Mouse (Mus musculus) kidney, embryonic 14.5 days (tissue): Measurements from ENCODE around the gene Spint3. TPM values are rescaled to one million over a fixed set of nuclear protein-coding genes. Genes with fewer than 3 reads are reported as not detected.

Experiments used
- ATAC-seq: fragments of 200-750 bp; cut with Nextera tagmentation; 2 replicates; pipeline ENCODE4 v1.8.0; 2017; ENCODE audit warnings: moderate number of reproducible peaks, mild to moderate bottlenecking, moderate TSS enrichment, moderate library complexity; ENCODE audit not compliant: low FRiP score, low TSS enrichment
- H3K27ac ChIP-seq: fragments of 300-500 bp; sonication (generic); 2 replicates; pipeline ENCODE4 v1.5.1; 2014; ENCODE audit warnings: low read depth, mild to moderate bottlenecking, low read length, moderate library complexity, mixed read lengths
- H3K27me3 ChIP-seq: fragments of 300-500 bp; sonication (generic); 2 replicates; pipeline ENCODE4 v1.6.1; 2014; ENCODE audit warnings: mild to moderate bottlenecking, low read length; ENCODE audit not compliant: control insufficient read depth, insufficient read depth
- H3K36me3 ChIP-seq: fragments of 300-500 bp; sonication (generic); 2 replicates; pipeline ENCODE4 v1.6.1; 2014; ENCODE audit warnings: low read length, mixed read lengths; ENCODE audit not compliant: control insufficient read depth, insufficient read depth
- H3K4me1 ChIP-seq: fragments of 300-500 bp; sonication (generic); 2 replicates; pipeline ENCODE4 v1.6.1; 2014; ENCODE audit warnings: low read length, mixed read lengths; ENCODE audit not compliant: control insufficient read depth, insufficient read depth
- H3K4me2 ChIP-seq: fragments of 300-500 bp; sonication (generic); replicated peaks from 2 replicates; pipeline ENCODE4 v1.6.1; 2014; ENCODE audit warnings: low read depth, mild to moderate bottlenecking, low read length
- H3K4me3 ChIP-seq: fragments of 300-500 bp; sonication (generic); 2 replicates; pipeline ENCODE4 v1.5.1; 2014; ENCODE audit warnings: mild to moderate bottlenecking, low read length
- H3K9ac ChIP-seq: fragments of 300-500 bp; sonication (generic); 2 replicates; pipeline ENCODE4 v1.6.1; 2014; ENCODE audit warnings: low read depth, mild to moderate bottlenecking, low read length, moderate library complexity
- H3K9me3 ChIP-seq: fragments of 300-500 bp; sonication (generic); 2 replicates; pipeline ENCODE4 v1.6.1; 2016; ENCODE audit warnings: low read length; ENCODE audit not compliant: control insufficient read depth
- WGBS: fragments of 180-500 bp; shearing (Covaris S2); extraction: QIAGEN DNeasy Blood & Tissue Kit; methylation state at CpG from one replicate; pipeline ENCODE4 v1.1.7; 2014; 5-methylcytosine and 5-hydroxymethylcytosine counted together
- polyA plus RNA-seq: library from polyadenylated mRNA; unstranded; fragments of >200 nt; fragmentation: Nextera tagmentation; extraction: Ambion mirVana; gene quantifications from 2 replicates; pipeline ENCODE4 v1.2.1, GENCODE M21; 2014

The Spint3 gene
- polyA plus RNA-seq, 1 experiment from 2014 or later, result not detected

DNA sequence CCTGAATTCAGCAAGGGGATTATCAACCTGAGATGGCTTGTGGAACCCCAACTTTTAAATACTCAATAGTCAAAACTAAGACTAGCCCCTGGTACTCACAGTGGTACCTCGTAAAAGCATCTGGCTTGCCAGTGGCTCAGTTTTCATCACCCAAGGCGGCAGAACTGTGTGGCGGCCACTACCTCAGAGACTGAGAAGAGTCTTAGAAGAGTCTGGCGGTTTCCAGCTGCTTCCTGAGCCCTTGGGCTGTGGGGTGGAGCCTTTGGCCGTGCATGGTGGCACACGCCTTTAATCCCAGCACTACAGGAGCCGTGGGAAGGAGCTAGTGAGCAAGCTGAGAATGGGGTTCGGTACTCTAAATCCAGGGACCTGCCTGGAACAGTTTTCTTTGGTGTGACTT lies 51.0 kb downstream of the Spint3 start:
- Histone ChIP-seq H3K4me1 (0 out of 2 replicates have a peak, but pooled peaks cover 3% of the 10 kb centered on the region), H3K4me3 (no peak overlapping the region), H3K9me3 (no peaks in the 10 kb centered on the region), H3K9ac (no peak overlapping the region), H3K36me3 (no peaks in the 10 kb centered on the region), H3K27me3 (no peaks in the 10 kb centered on the region), H3K4me2 (no peak overlapping the region), H3K27ac (no peak overlapping the region)
- 22% methylated on average over 8 of the region's 8 CpGs for WGBS
- no peak for ATAC-seq

DNA sequence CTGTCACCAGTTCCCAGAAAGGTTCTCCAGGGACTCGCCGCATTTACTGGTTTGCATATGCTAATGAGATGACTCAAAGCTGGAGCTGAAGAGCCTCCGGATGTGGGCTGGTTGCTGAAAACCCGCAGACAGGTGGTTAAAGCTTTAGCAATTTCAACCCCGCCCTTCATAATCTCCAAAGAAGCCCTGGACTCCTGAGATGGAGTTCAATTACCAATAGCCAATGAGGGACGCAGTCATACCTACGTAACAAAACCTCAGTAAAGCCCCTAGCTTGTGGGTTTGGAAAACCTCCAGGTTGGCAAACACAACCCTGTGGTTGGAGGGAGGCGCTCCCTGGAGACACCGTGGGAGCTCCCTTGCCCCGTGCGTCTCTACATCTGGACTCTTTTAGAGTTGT lies 51.4 kb downstream of the Spint3 start:
- WGBS, result 16% methylated on average over 11 of the region's 11 CpGs
- Histone ChIP-seq H3K4me1 (0 out of 2 replicates have a peak, but pooled peaks cover 3% of the 10 kb centered on the region), H3K27me3 (no peaks in the 10 kb centered on the region), H3K9ac (no peak overlapping the region), H3K4me3 (no peak overlapping the region), H3K9me3 (no peaks in the 10 kb centered on the region), H3K27ac (no peak overlapping the region), H3K4me2 (no peak overlapping the region), H3K36me3 (no peaks in the 10 kb centered on the region)
- ATAC-seq, result no peak

DNA sequence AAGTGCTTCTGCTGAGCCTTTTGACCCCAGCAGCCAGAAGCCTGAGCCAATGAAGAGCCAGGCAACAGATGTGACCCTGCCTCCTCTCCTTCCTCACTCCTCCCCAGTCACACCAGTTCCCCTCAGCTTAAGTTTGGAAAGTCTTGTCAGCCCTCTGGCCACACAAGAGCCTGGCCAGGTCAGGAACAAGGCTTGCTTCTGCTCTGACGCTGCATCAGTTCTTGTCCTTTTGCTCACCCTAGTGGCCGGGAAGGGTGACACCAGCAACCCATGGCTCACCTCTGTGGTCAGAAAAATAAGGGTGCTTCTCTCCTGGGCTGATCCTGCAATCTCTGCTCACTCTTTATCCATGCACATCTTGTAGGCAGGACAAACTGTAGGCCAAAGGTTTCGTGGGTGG lies 52.5 kb downstream of the Spint3 start:
- no peak overlapping the region for H3K9ac ChIP-seq
- ATAC-seq, result peak; percentile 61; the same call in 1 of the 2 replicates
- H3K4me1 ChIP-seq, result 0 out of 2 replicates have a peak, but pooled peaks cover 3% of the 10 kb centered on the region
- no peak overlapping the region for H3K4me3 ChIP-seq
- 17% methylated on average over 3 of the region's 3 CpGs for WGBS
- H3K36me3 ChIP-seq, result no peaks in the 10 kb centered on the region
- no peaks in the 10 kb centered on the region for H3K27me3 ChIP-seq
- H3K27ac ChIP-seq, result no peak overlapping the region
- H3K4me2 ChIP-seq, result no peak overlapping the region
- no peaks in the 10 kb centered on the region for H3K9me3 ChIP-seq

Other genes starting within 250 kb of the Spint3 start
- not detected in 2 replicates for gene Svs5, start 240.7 kb downstream of the Spint3 start, polyA plus RNA-seq
- 0.44 TPM in 1 of 2 replicates, not detected in the other for gene Slpi, start 184.4 kb downstream of the Spint3 start, polyA plus RNA-seq
- not detected in 2 replicates for gene Rbpjl, start 170.3 kb downstream of the Spint3 start, polyA plus RNA-seq
- 0.12 and 0.20 TPM in 2 replicates for gene Matn4, start 168.3 kb downstream of the Spint3 start, polyA plus RNA-seq
- 87.8 and 108 TPM in 2 replicates for gene Sdc4, start 129.6 kb downstream of the Spint3 start, polyA plus RNA-seq
- 66.8 and 69.4 TPM in 2 replicates for gene Sys1, start 116.5 kb downstream of the Spint3 start, polyA plus RNA-seq
- 7.1 and 8.4 TPM in 2 replicates for gene Gm20458, start 112.5 kb downstream of the Spint3 start, polyA plus RNA-seq
- gene Trp53tg5, start 99.7 kb downstream of the Spint3 start, polyA plus RNA-seq, result not detected in 2 replicates
- 12.4 and 14.7 TPM in 2 replicates for gene Dbndd2, start 87.4 kb downstream of the Spint3 start, polyA plus RNA-seq
- 70.7 and 79.2 TPM in 2 replicates for gene Pigt, start 75.9 kb downstream of the Spint3 start, polyA plus RNA-seq
- gene Wfdc2, start 11.0 kb downstream of the Spint3 start, polyA plus RNA-seq, result 330 and 331 TPM in 2 replicates
- not detected in 2 replicates for gene Wfdc6a, start 12.0 kb upstream of the Spint3 start, polyA plus RNA-seq
- not detected in 2 replicates for gene Eppin, start 20.1 kb upstream of the Spint3 start, polyA plus RNA-seq
- not detected in 2 replicates for gene Wfdc6b, start 40.1 kb upstream of the Spint3 start, polyA plus RNA-seq
- not detected in 2 replicates for gene Wfdc8, start 40.2 kb upstream of the Spint3 start, polyA plus RNA-seq
- not detected in 2 replicates for gene Wfdc16, start 65.3 kb upstream of the Spint3 start, polyA plus RNA-seq
- gene Wfdc10, start 82.6 kb upstream of the Spint3 start, polyA plus RNA-seq, result not detected in 2 replicates
- not detected in 2 replicates for gene Wfdc9, start 83.1 kb upstream of the Spint3 start, polyA plus RNA-seq
- gene Wfdc11, start 100.6 kb upstream of the Spint3 start, polyA plus RNA-seq, result not detected in 2 replicates
- gene Wfdc13, start 111.6 kb upstream of the Spint3 start, polyA plus RNA-seq, result 0.54 and 0.93 TPM in 2 replicates
- 1.1 and 1.4 TPM in 2 replicates for gene Spint4, start 125.0 kb upstream of the Spint3 start, polyA plus RNA-seq
- not detected in 2 replicates for gene Spint5, start 141.8 kb upstream of the Spint3 start, polyA plus RNA-seq
- 0.83 and 1.4 TPM in 2 replicates for gene Wfdc3, start 172.5 kb upstream of the Spint3 start, polyA plus RNA-seq
- 64.4 and 70.8 TPM in 2 replicates for gene Dnttip1, start 172.5 kb upstream of the Spint3 start, polyA plus RNA-seq
- gene Ube2c, start 196.4 kb upstream of the Spint3 start, polyA plus RNA-seq, result 559 and 687 TPM in 2 replicates
- 1.8 and 1.9 TPM in 2 replicates for gene Tnnc2, start 206.5 kb upstream of the Spint3 start, polyA plus RNA-seq
- 16.0 and 16.6 TPM in 2 replicates for gene Snx21, start 212.4 kb upstream of the Spint3 start, polyA plus RNA-seq
- gene Acot8, start 231.4 kb upstream of the Spint3 start, polyA plus RNA-seq, result 13.7 and 17.0 TPM in 2 replicates
- 7.3 and 9.0 TPM in 2 replicates for gene Zswim3, start 231.6 kb upstream of the Spint3 start, polyA plus RNA-seq
- 12.4 and 20.0 TPM in 2 replicates for gene Zswim1, start 249.2 kb upstream of the Spint3 start, polyA plus RNA-seq